Mouse (Mus musculus) cerebellum, adult 18-20 months (tissue): ENCODE measurements around the gene H2al2b.
"Not testable (repeated sequence)": the region's sequence is repeated elsewhere in the genome, so short reads cannot be mapped to it uniquely, and the experiment has no call there.

Experiments
- DNase-seq, 2 experiments: peaks; one replicate each; pipeline ENCODE4 v3.0.0; 2021

H2al2b gene

GRCm38 (mm10) chrY:2720574-2720973 is at the start of gene H2al2b:
Gene H2al2b, minus strand, starts transcription at chrY:2720674.
- DNase-seq, result not testable (repeated sequence)
